Mouse (Mus musculus) neural tube, embryonic 11.5 days (tissue): ENCODE results near the gene Cx3cr1. TPM values are rescaled to one million over a fixed set of nuclear protein-coding genes. Genes with fewer than 3 reads are reported as not detected.

Source experiments
- ATAC-seq: fragments of 200-750 bp; cut with Nextera tagmentation; 2 replicates; pipeline ENCODE4 v1.8.0; 2017; ENCODE audit warnings: moderate number of reproducible peaks, mild to moderate bottlenecking, moderate TSS enrichment, moderate library complexity; ENCODE audit not compliant: insufficient read depth, low FRiP score, low TSS enrichment
- DNase-seq: peaks from one replicate; pipeline ENCODE4 v3.0.0-alpha.2; 2015; ENCODE audit warnings: low spot score
- H3K27ac ChIP-seq: fragments of 300-500 bp; sonication (generic); 2 replicates; pipeline ENCODE4 v1.5.1; 2014; ENCODE audit warnings: low read depth, mild to moderate bottlenecking, low read length
- H3K27me3 ChIP-seq: fragments of 300-500 bp; sonication (generic); 2 replicates; pipeline ENCODE4 v1.6.1; 2014; ENCODE audit warnings: mild to moderate bottlenecking, low read length, mixed read lengths; ENCODE audit not compliant: control insufficient read depth, insufficient read depth
- H3K36me3 ChIP-seq: fragments of 300-500 bp; sonication (generic); 2 replicates; pipeline ENCODE4 v1.6.1; 2014; ENCODE audit warnings: mild to moderate bottlenecking, low read length, moderate library complexity, mixed read lengths; ENCODE audit not compliant: control insufficient read depth, insufficient read depth
- H3K4me1 ChIP-seq: fragments of 300-500 bp; sonication (generic); 2 replicates; pipeline ENCODE4 v1.6.1; 2014; ENCODE audit warnings: low read length, mixed read lengths; ENCODE audit not compliant: control insufficient read depth, insufficient read depth
- H3K4me2 ChIP-seq: fragments of 300-500 bp; sonication (generic); 2 replicates; pipeline ENCODE4 v1.6.1; 2014; ENCODE audit warnings: low read depth, mild to moderate bottlenecking, moderate library complexity
- H3K4me3 ChIP-seq: fragments of 300-500 bp; sonication (generic); 2 replicates; pipeline ENCODE4 v1.5.1; 2014; ENCODE audit warnings: low read depth, low read length
- H3K9ac ChIP-seq: fragments of 300-500 bp; sonication (generic); 2 replicates; pipeline ENCODE4 v1.6.1; 2014; ENCODE audit warnings: mild to moderate bottlenecking, low read length
- H3K9me3 ChIP-seq: fragments of 300-500 bp; sonication (generic); 2 replicates; pipeline ENCODE4 v1.6.1; 2016; ENCODE audit warnings: low read length; ENCODE audit not compliant: control insufficient read depth
- whole genome bisulfite sequencing: fragments of 180-500 bp; shearing (Covaris S2); extraction: QIAGEN DNeasy Blood & Tissue Kit; methylation state at CpG from one replicate; pipeline ENCODE4 v1.1.7; 2014; 5-methylcytosine and 5-hydroxymethylcytosine counted together
- polyA plus RNA-seq: library from polyadenylated mRNA; unstranded; fragments of >200 nt; fragmentation: Nextera tagmentation; extraction: Ambion mirVana; gene quantifications from 2 replicates; pipeline ENCODE4 v1.2.1, GENCODE M21; 2014

Cx3cr1 gene
- polyA plus RNA-seq, 1 experiment from 2014 or later, result 2.9 TPM

DNA sequence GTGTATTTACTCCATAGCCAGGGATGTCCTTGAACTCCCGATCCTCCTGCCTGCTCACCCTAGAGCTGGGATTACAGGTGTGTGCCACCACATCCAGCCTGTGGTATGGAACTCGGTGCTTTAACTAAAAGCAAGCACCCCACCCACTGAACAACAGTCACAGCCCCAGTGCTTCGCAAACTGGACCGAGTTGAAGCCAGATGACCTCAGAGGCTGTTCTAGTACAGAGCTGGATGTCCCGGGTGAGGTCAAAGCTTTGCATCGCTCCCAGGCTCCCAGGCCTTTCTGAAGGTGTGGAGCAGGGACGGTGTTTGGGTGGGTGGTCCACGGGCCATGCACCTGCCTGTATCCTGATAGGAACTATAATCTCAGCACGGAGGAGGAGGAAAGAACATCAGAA is 118.3 kb downstream of the Cx3cr1 start:
- no peak for ATAC-seq
- H3K9ac ChIP-seq, result no peak overlapping the region
- H3K9me3 ChIP-seq, result no peaks in the 10 kb centered on the region
- H3K27me3 ChIP-seq, result no peaks in the 10 kb centered on the region
- no peak for DNase-seq
- H3K4me2 ChIP-seq, result no peak overlapping the region
- H3K4me1 ChIP-seq, result no peaks in the 10 kb centered on the region
- H3K27ac ChIP-seq, result no peak overlapping the region
- H3K36me3 ChIP-seq, result no peaks in the 10 kb centered on the region
- H3K4me3 ChIP-seq, result no peak overlapping the region
- WGBS, result 88% methylated on average over 9 of the region's 9 CpGs

DNA sequence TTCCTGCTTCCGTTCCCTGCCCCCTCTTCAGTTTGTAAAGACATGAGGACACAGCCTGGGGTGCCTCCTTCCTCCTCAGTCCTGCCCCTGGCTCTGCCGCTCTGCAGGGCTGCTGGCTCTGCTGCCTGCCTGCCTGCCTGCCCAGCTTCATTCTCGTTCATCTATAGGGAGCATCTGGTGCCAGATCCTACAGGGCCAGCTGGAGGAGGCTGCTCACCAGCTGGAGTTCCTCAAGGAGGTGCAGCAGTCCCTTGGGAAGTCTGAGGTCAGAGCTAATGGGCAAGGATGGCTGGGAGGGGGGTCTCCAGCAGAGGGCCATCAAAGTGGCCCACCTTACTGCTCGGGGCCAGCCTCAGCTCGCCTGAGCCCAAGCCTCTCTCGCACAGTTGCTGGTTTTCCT is 119.2 kb downstream of the Cx3cr1 start:
- no peak overlapping the region for H3K4me3 ChIP-seq
- 60% methylated on average over 6 of the region's 6 CpGs for WGBS
- DNase-seq, result no peak
- no peaks in the 10 kb centered on the region for H3K27me3 ChIP-seq
- no peaks in the 10 kb centered on the region for H3K4me1 ChIP-seq
- no peak overlapping the region for H3K9ac ChIP-seq
- ATAC-seq, result no peak
- no peaks in the 10 kb centered on the region for H3K9me3 ChIP-seq
- H3K4me2 ChIP-seq, result no peak overlapping the region
- H3K27ac ChIP-seq, result 0 out of 2 replicates have a peak overlapping the region, but pooled peaks have one; percentile 8
- H3K36me3 ChIP-seq, result no peaks in the 10 kb centered on the region

DNA sequence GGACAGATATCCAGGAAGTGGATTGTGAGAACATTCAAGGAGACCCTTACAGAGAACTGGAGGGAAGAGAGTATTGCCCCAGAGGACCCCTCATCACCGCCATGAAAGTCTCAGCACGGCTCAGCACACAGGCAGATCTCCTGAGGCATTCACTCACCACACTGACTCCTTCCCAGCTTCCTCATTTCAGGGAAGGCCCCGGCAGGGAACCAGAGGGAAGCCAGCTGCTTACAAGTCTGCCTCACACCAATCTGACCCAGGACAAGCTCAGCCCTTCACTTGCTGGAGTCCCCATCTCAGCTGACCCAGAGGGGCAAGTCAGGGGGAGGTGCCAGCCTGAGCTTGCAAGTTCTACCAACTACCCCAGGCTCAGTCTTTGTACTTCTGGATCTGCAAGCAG is 120.9 kb downstream of the Cx3cr1 start:
- H3K9ac ChIP-seq, result no peak overlapping the region
- no peaks in the 10 kb centered on the region for H3K9me3 ChIP-seq
- 67% methylated on average over 3 of the region's 3 CpGs for WGBS
- H3K27ac ChIP-seq, result no peak overlapping the region
- no peaks in the 10 kb centered on the region for H3K4me1 ChIP-seq
- DNase-seq (no peak), ATAC-seq (no peak)
- no peaks in the 10 kb centered on the region for H3K36me3 ChIP-seq
- H3K4me2 ChIP-seq, result no peak overlapping the region
- H3K27me3 ChIP-seq, result no peaks in the 10 kb centered on the region
- H3K4me3 ChIP-seq, result no peak overlapping the region

DNA sequence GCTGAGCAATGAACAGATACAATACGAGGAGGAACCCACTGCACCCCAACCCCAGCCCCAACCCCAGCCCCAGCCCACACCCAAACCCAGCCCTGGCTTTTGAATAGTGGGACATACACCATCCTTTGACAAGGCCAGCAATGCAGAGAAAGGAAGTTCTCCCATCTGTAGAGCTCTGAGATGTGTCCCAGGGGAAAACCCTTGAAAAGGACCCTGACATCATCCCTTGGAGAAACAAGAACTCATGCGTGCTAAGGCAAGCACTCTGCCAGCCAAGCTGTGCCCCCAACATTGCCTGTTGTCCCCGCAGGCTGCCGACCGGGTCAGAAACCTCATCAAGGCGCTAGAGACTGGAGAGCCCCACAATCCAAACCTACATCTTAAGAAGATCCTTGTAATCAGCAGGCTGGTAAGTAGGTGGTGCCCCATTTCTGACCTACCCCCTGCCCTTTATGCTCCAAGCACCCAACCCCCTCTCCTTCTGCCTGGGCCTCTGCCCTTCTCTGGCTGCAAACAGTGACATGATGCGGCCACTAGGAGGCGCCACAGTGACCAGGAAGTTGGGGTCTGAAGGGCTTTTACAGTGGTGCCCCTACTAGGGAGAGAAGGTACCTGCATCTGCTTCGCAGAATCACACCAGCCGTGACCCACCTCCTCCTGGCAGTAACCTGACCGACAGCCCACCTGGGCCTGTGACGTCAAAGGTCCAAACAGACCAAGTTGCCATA is 124.3 kb downstream of the Cx3cr1 start:
- H3K9ac ChIP-seq, result no peak overlapping the region
- WGBS, result 73% methylated on average over 12 of the region's 12 CpGs
- no peak for DNase-seq

DNA sequence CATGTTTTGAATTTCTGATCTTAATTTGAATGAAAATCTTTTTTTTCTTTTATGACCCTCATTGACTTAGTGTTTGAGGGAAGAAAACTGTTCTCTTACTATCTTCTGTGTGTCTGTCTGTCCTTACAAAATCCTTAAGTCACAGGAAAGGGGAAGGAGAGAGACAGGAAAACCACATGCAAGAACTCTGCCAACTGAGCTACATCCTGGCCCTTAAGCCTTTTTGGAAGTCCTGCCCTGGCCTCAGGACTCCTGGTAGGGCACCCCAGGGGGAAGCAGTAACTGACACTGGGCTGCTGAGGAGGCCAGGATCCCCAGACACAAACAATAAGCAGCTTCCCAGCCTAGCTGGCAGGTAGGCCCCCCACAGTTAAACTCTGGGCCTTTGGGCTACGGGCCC is 126.4 kb downstream of the Cx3cr1 start:
- ATAC-seq (no peak), DNase-seq (no peak)
- 73% methylated on average over 1 of the region's 1 CpGs for WGBS
- H3K27me3 ChIP-seq, result no peaks in the 10 kb centered on the region
- no peak overlapping the region for H3K4me3 ChIP-seq
- no peaks in the 10 kb centered on the region for H3K9me3 ChIP-seq
- no peaks in the 10 kb centered on the region for H3K4me1 ChIP-seq
- H3K9ac ChIP-seq, result no peak overlapping the region
- no peak overlapping the region for H3K4me2 ChIP-seq
- no peaks in the 10 kb centered on the region for H3K36me3 ChIP-seq
- no peak overlapping the region for H3K27ac ChIP-seq

More for the DNA sequence above, 124.3 kb downstream of the Cx3cr1 start:
- Histone ChIP-seq H3K9me3 (no peaks in the 10 kb centered on the region), H3K4me3 (no peak overlapping the region), H3K27me3 (no peaks in the 10 kb centered on the region), H3K36me3 (no peaks in the 10 kb centered on the region), H3K27ac (no peak overlapping the region), H3K4me2 (no peak overlapping the region), H3K4me1 (no peaks in the 10 kb centered on the region)
- no peak for ATAC-seq

DNA sequence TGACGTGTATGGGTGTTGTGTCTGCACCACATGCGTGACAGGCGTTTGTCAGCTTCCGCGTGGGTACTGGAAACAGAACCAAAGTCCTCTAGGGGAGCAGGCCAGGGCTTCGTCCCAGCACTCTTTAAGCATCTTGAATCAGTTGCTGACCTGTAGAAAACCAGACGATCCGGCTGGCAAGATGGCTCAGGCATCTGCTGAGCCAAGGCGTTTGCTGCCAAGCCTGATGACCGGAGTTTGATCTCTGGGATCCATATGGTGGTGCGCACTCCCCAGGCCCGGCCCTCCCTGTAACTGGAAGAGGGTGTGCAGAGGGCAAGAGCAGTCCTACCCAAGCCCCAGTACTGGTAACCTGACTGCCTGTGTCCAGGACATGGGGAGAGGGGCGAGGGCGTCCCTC is 127.8 kb downstream of the Cx3cr1 start:
- WGBS, result 84% methylated on average over 14 of the region's 14 CpGs
- no peak overlapping the region for H3K9ac ChIP-seq
- ATAC-seq, result no peak

DNA sequence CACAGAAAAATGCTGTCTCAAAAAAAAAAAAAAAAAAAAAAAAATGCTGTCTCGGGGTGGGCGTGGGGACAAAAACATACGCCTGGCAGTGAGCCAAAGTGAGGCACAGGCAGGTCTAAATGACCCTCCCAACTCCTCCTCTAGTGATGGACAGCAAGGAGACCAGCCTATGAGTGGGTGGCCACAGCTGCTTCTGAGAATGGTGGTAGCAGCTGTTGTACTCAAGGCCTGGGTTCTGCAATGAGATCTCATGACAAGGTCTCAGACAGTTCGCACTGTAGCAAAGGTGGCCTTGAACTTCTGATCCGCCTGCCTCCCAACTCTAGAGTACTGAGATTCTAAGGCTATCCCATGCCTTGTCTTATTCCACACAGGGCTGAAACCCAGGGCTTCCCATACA is 128.3 kb downstream of the Cx3cr1 start:
- no peak overlapping the region for H3K4me2 ChIP-seq
- no peaks in the 10 kb centered on the region for H3K36me3 ChIP-seq
- no peaks in the 10 kb centered on the region for H3K9me3 ChIP-seq
- H3K4me3 ChIP-seq, result no peak overlapping the region
- H3K27ac ChIP-seq, result no peak overlapping the region
- DNase-seq (no peak), ATAC-seq (no peak)
- no peak overlapping the region for H3K9ac ChIP-seq
- WGBS, result 84% methylated on average over 5 of the region's 5 CpGs
- H3K27me3 ChIP-seq, result no peaks in the 10 kb centered on the region
- 0 out of 2 replicates have a peak, but pooled peaks cover 3% of the 10 kb centered on the region for H3K4me1 ChIP-seq

More for the DNA sequence above, 127.8 kb downstream of the Cx3cr1 start:
- Histone ChIP-seq H3K27ac (no peak overlapping the region), H3K4me2 (no peak overlapping the region), H3K9me3 (no peaks in the 10 kb centered on the region), H3K4me1 (0 out of 2 replicates have a peak, but pooled peaks cover 3% of the 10 kb centered on the region), H3K36me3 (no peaks in the 10 kb centered on the region), H3K27me3 (no peaks in the 10 kb centered on the region), H3K4me3 (no peak overlapping the region)
- DNase-seq, result no peak

DNA sequence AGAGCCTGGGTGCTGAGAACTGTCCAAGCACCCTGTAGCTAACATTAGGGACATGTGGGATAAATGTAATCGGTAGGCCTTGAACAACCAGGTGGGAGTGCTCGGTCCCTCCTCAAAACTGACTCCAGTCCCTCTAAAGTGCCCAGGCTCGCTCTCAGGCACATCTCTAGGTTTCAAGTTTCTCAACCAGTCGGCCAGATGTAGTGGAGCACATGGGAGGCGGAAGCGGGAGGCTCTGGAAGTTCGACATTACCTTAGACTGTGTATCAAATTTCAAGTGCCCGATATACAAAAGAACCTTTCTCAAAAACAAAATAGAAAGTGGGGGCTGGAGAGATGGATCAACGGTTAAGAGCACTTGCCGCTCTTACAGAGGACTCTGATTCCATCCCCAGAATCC is 130.0 kb downstream of the Cx3cr1 start:
- ATAC-seq, result no peak
- no peak overlapping the region for H3K27ac ChIP-seq

DNA sequence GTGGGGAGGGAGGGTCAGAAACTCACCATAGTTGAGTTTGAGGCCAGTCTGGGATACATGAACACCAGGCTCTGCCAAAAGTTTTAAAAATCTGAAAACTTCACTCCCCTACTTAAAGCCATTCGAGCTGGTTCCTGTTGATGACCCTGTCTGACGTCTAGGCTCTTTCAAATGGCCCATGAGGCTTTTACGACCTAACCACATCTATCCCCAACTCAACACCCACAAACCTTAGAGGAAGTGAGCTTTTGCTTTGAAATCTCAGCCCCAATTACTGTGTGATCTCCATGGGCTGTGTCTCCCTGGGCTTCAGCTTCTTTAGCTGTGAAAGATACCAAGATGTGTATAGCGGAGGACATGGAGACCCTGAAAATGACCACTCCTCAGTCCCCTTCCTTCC is 131.2 kb downstream of the Cx3cr1 start:
- H3K4me1 ChIP-seq, result 0 out of 2 replicates have a peak, but pooled peaks cover 3% of the 10 kb centered on the region
- ATAC-seq (no peak), DNase-seq (no peak)
- no peaks in the 10 kb centered on the region for H3K36me3 ChIP-seq
- H3K4me2 ChIP-seq, result no peak overlapping the region
- no peak overlapping the region for H3K4me3 ChIP-seq
- WGBS, result 72% methylated on average over 4 of the region's 4 CpGs
- H3K9ac ChIP-seq, result no peak overlapping the region
- H3K9me3 ChIP-seq, result no peaks in the 10 kb centered on the region
- no peak overlapping the region for H3K27ac ChIP-seq
- no peaks in the 10 kb centered on the region for H3K27me3 ChIP-seq

More for the DNA sequence above, 130.0 kb downstream of the Cx3cr1 start:
- no peak overlapping the region for H3K4me3 ChIP-seq
- DNase-seq, result no peak
- no peak overlapping the region for H3K9ac ChIP-seq
- 71% methylated on average over 10 of the region's 10 CpGs for WGBS
- no peaks in the 10 kb centered on the region for H3K27me3 ChIP-seq
- H3K9me3 ChIP-seq, result no peaks in the 10 kb centered on the region
- no peak overlapping the region for H3K4me2 ChIP-seq
- no peaks in the 10 kb centered on the region for H3K36me3 ChIP-seq
- 0 out of 2 replicates have a peak, but pooled peaks cover 3% of the 10 kb centered on the region for H3K4me1 ChIP-seq
